Mouse (Mus musculus): Measurements from ENCODE around the gene 4933409G03Rik.
"Not testable (repeated sequence)": the region's sequence is repeated elsewhere in the genome, so short reads cannot be mapped to it uniquely, and the experiment has no call there.

Gene 4933409G03Rik

GRCm38 (mm10) chr2:68582113-68582512 is at the start of gene 4933409G03Rik:
TSS of gene 4933409G03Rik (plus strand) at chr2:68582413.
- no peak for DNase-seq (ENCODE audit: low spot score)

- no peak for DNase-seq (ENCODE audit: low spot score)
Observed at GRCm38 (mm10) chr2:68544190-68544589, 38.0 kb upstream of the 4933409G03Rik start.

- DNase-seq (ENCODE audit: low spot score), result peak; percentile 19
Observed at GRCm38 (mm10) chr2:68560821-68561220, 21.4 kb upstream of the 4933409G03Rik start.

GRCm38 (mm10) chr2:68563331-68563730 is 18.9 kb upstream of the 4933409G03Rik start:
- DNase-seq (ENCODE audit: low spot score), result peak; percentile 16

- no peak for DNase-seq (ENCODE audit: low spot score)
Observed at GRCm38 (mm10) chr2:68568361-68568760, 13.9 kb upstream of the 4933409G03Rik start.

GRCm38 (mm10) chr2:68572340-68572739 is 9.9 kb upstream of the 4933409G03Rik start:
- DNase-seq (ENCODE audit: low spot score), result no peak

GRCm38 (mm10) chr2:68592765-68593164 is 10.6 kb downstream of the 4933409G03Rik start:
- no peak for DNase-seq (ENCODE audit: low spot score)

- DNase-seq (ENCODE audit: low spot score), result not testable (repeated sequence)
Observed at GRCm38 (mm10) chr2:68656186-68656585, 74.0 kb downstream of the 4933409G03Rik start, which contains the start of gene 4932414N04Rik. TSS of gene 4932414N04Rik (plus strand) at chr2:68656486.
